Mouse (Mus musculus): ENCODE results near the gene Unc93b1.

GRCm38 (mm10) chr19:3923586-3923985 is 11.4 kb upstream of the Unc93b1 start:
- TF ChIP-seq POLR2A (IDR thresholded peaks at IDR 0.05; ENCODE audit: extremely low read depth, insufficient read depth, low read length), result no peak
- no peak for TF ChIP-seq CTCF (IDR thresholded peaks at IDR 0.05; ENCODE audit: low read depth, low read length)

Data from liver, adult 2 months (tissue).